Mouse (Mus musculus) CH12.LX (cell line): ENCODE measurements at regions not wholly inside any gene's neighbourhood (a gene's known extent, or its start where the extent isn't known, plus 50 kb on each side); places are given as distances from the start of the nearest gene placed in this dataset.
A peak's percentile ranks its signal among the peaks of the same experiment; 100 is the strongest.

Experiments
- CTCF ChIP-seq, 2 experiments: IDR thresholded peaks in 1 of 2; conservative IDR thresholded peaks in 1 of 2; 2 replicates each; pipeline ENCODE4 v1.5.1; 2011 to 2012; ENCODE audit warnings: low read depth in 2 of 2, low read length in 2 of 2, improper control_type of control experiment in 1 of 2, inconsistent platforms in 1 of 2, mild to moderate bottlenecking in 1 of 2, moderate library complexity in 1 of 2
- E2F4 ChIP-seq: IDR thresholded peaks from 2 replicates; pipeline ENCODE4 v1.6.1; 2011; ENCODE audit warnings: low read depth, low read length, improper control_type of control experiment; ENCODE audit not compliant: insufficient replicate concordance
- EP300 ChIP-seq: IDR thresholded peaks from 2 replicates; pipeline ENCODE4 v1.6.1; 2011; ENCODE audit warnings: low read length, improper control_type of control experiment
- MAFK ChIP-seq: IDR thresholded peaks from 2 replicates; pipeline ENCODE4 v1.6.1; 2011; ENCODE audit warnings: low read length, improper control_type of control experiment; ENCODE audit not compliant: insufficient replicate concordance
- MYC ChIP-seq: IDR thresholded peaks from 2 replicates; pipeline ENCODE4 v1.6.1; 2011; ENCODE audit warnings: low read depth, mild to moderate bottlenecking, improper control_type of control experiment, low read length
- POLR2A ChIP-seq: IDR thresholded peaks from 2 replicates; pipeline ENCODE4 v1.6.1; 2011; ENCODE audit warnings: low read depth, mild to moderate bottlenecking, improper control_type of control experiment, low read length
- USF1 ChIP-seq: IDR thresholded peaks from 2 replicates; pipeline ENCODE4 v1.6.1; 2014; ENCODE audit warnings: low read depth, mild to moderate bottlenecking, inconsistent platforms, low read length, improper control_type of control experiment
- ZC3H11A ChIP-seq: IDR thresholded peaks from 2 replicates; pipeline ENCODE4 v1.6.1; 2012; ENCODE audit warnings: low read depth, mild to moderate bottlenecking, inconsistent platforms, low read length, improper control_type of control experiment
- ZKSCAN1 ChIP-seq: IDR thresholded peaks from 2 replicates; pipeline ENCODE4 v1.6.1; 2012; ENCODE audit warnings: low read depth, inconsistent platforms, low read length, improper control_type of control experiment, borderline replicate concordance

- TF ChIP-seq ZC3H11A (no peak), E2F4 (no peak), MYC (no peak), POLR2A (no peak), EP300 (no peak), CTCF (conservative IDR thresholded peaks at IDR 0.05 in 1 of 2, IDR thresholded peaks at IDR 0.05 in 1 of 2; ENCODE audit: low read depth in 2 of 2, low read length in 2 of 2) (peak in 1 of 2 experiments; percentile 22; a peak in 1 of 4 replicates), USF1 (no peak), MAFK (no peak), ZKSCAN1 (no peak)
Observed at GRCm38 (mm10) chr7:62227727-62228126, 118.6 kb upstream of the Ndn start.
